ENCODE assay signal across 10 mouse cellular contexts in genomic region chr7:114347006-114347405, GRCm38 (mm10).
"Had no signal": no experiment of that assay in that cellular context is flagged by ENCODE, and none has a peak within 500 bp of the region (broad histone marks: within the 10 kb centered on the region; RNA-seq: fewer than 3 reads in every experiment).

No protein-coding gene starts in this region.

- H3K27me3 ChIP-seq: liver, embryonic 15.5 days; neural tube, embryonic 13.5 days had no signal

- H3K36me3 ChIP-seq: limb, embryonic 10.5 days; liver, embryonic 15.5 days; neural tube, embryonic 13.5 days had no signal

- ATAC-seq: intestine, postnatal 0 days had no signal

- DNase-seq: kidney, adult 8-10 months; kidney, postnatal 25 days; lung, adult 2 months; lung, postnatal 10 days; midbrain, embryonic 14.5 days; right cerebral cortex, postnatal 14 days had no signal
